Mouse (Mus musculus): Measurements from ENCODE around the gene Pml. TPM values are rescaled to one million over a fixed set of nuclear protein-coding genes. Genes with fewer than 3 reads are reported as not detected.
"Not testable (repeated sequence)": the region's sequence is repeated elsewhere in the genome, so short reads cannot be mapped to it uniquely, and the experiment has no call there.

Gene Pml
- total and polyA plus RNA-seq, 3 experiments = 22.3 to 217 (median 108) TPM

GRCm38 (mm10) chr9:58255704-58256685 lies 6.4 kb upstream of the Pml start:
- Histone ChIP-seq H3K4me1 (ENCODE audit: insufficient read depth, low read depth, low read length) (peaks cover 42% of the 10 kb centered on the region), H3K27me3 (ENCODE audit: insufficient read depth, low read length) (no peaks in the 10 kb centered on the region), H3K9me3 (replicated peaks) (no peaks in the 10 kb centered on the region), H3K36me3 (replicated peaks) (peaks cover 57% of the 10 kb centered on the region), H3K4me3 (ENCODE audit: low read depth, low read length) (no peak overlapping the region)
- no peak for ATAC-seq (ENCODE audit: extremely low read depth, insufficient number of reproducible peaks, low FRiP score, poor library complexity, severe bottlenecking)
- TF ChIP-seq POLR2AphosphoS5 (IDR thresholded peaks at IDR 0.05; ENCODE audit: insufficient replicate concordance, low read depth, low read length) (no peak), GATA1 (IDR thresholded peaks at IDR 0.05; ENCODE audit: borderline replicate concordance, low read length) (no peak), CTCF (IDR thresholded peaks at IDR 0.05; ENCODE audit: low read depth, low read length) (no peak), TAL1 (conservative IDR thresholded peaks at IDR 0.05; ENCODE audit: low read depth, low read length) (no peak), GATA2 (IDR thresholded peaks at IDR 0.05; ENCODE audit: borderline replicate concordance, low read depth, low read length) (no peak)
- no peak for DNase-seq (ENCODE audit: low spot score)

GRCm38 (mm10) chr9:58255105-58255504 lies 5.5 kb upstream of the Pml start:
- Histone ChIP-seq H3K4me1 (ENCODE audit: insufficient read depth, low read depth, low read length) (peaks cover 49% of the 10 kb centered on the region), H3K36me3 (replicated peaks) (peaks cover 48% of the 10 kb centered on the region), H3K27me3 (ENCODE audit: insufficient read depth, low read length) (no peaks in the 10 kb centered on the region), H3K9me3 (replicated peaks) (no peaks in the 10 kb centered on the region), H3K4me3 (ENCODE audit: low read depth, low read length) (no peak overlapping the region)
- TF ChIP-seq CTCF (IDR thresholded peaks at IDR 0.05; ENCODE audit: low read depth, low read length) = no peak
- no peak for TF ChIP-seq TAL1 (conservative IDR thresholded peaks at IDR 0.05; ENCODE audit: low read depth, low read length)
- TF ChIP-seq POLR2AphosphoS5 (IDR thresholded peaks at IDR 0.05; ENCODE audit: insufficient replicate concordance, low read depth, low read length) = no peak
- no peak for TF ChIP-seq GATA1 (IDR thresholded peaks at IDR 0.05; ENCODE audit: borderline replicate concordance, low read length)
- no peak for TF ChIP-seq GATA2 (IDR thresholded peaks at IDR 0.05; ENCODE audit: borderline replicate concordance, low read depth, low read length)
- DNase-seq (ENCODE audit: low spot score) (no peak), ATAC-seq (ENCODE audit: extremely low read depth, insufficient number of reproducible peaks, low FRiP score, poor library complexity, severe bottlenecking) (no peak)

- H3K4me1 ChIP-seq (ENCODE audit: insufficient read depth, low read depth, low read length) = peaks cover 55% of the 10 kb centered on the region
- H3K27me3 ChIP-seq (ENCODE audit: insufficient read depth, low read length); ATAC-seq (ENCODE audit: extremely low read depth, insufficient number of reproducible peaks, low FRiP score, poor library complexity, severe bottlenecking); DNase-seq (ENCODE audit: low spot score); H3K9me3 ChIP-seq (replicated peaks): not testable (repeated sequence)
- peaks cover 36% of the 10 kb centered on the region for H3K36me3 ChIP-seq (replicated peaks)
- peak overlapping the region; percentile 77 for H3K4me3 ChIP-seq (ENCODE audit: low read depth, low read length)
Observed at GRCm38 (mm10) chr9:58253805-58254122, 4.2 kb upstream of the Pml start.

GRCm38 (mm10) chr9:58253033-58253804 lies 3.6 kb upstream of the Pml start, which contains the start of gene Stoml1:
Gene Stoml1, plus strand, starts transcription at chr9:58253164.
- peaks cover 31% of the 10 kb centered on the region for H3K36me3 ChIP-seq (replicated peaks)
- H3K4me1 ChIP-seq (ENCODE audit: insufficient read depth, low read depth, low read length) = peaks cover 60% of the 10 kb centered on the region
- no peaks in the 10 kb centered on the region for H3K27me3 ChIP-seq (ENCODE audit: insufficient read depth, low read length)
- H3K4me3 ChIP-seq (ENCODE audit: low read depth, low read length) = peak within 1 kb of the TSS; percentile 77
- no peaks in the 10 kb centered on the region for H3K9me3 ChIP-seq (replicated peaks)
- ATAC-seq (ENCODE audit: extremely low read depth, insufficient number of reproducible peaks, low FRiP score, poor library complexity, severe bottlenecking) (peak; percentile 91), DNase-seq (ENCODE audit: low spot score) (peak; percentile 88)
- TF ChIP-seq GATA2 (IDR thresholded peaks at IDR 0.05; ENCODE audit: borderline replicate concordance, low read depth, low read length) (no peak), CTCF (IDR thresholded peaks at IDR 0.05; ENCODE audit: low read depth, low read length) (peak; percentile 74)

- not testable (repeated sequence) for H3K27me3 ChIP-seq (ENCODE audit: insufficient read depth, low read length); H3K4me3 ChIP-seq (ENCODE audit: low read depth, low read length); H3K9me3 ChIP-seq (replicated peaks); ATAC-seq (ENCODE audit: extremely low read depth, insufficient number of reproducible peaks, low FRiP score, poor library complexity, severe bottlenecking); DNase-seq (ENCODE audit: low spot score)
- H3K36me3 ChIP-seq (replicated peaks) = peaks cover 16% of the 10 kb centered on the region
- peaks cover 58% of the 10 kb centered on the region for H3K4me1 ChIP-seq (ENCODE audit: insufficient read depth, low read depth, low read length)
Observed at GRCm38 (mm10) chr9:58250730-58251129, 1.1 kb upstream of the Pml start.

- no peaks in the 10 kb centered on the region for H3K27me3 ChIP-seq (ENCODE audit: insufficient read depth, low read length)
- DNase-seq (ENCODE audit: low spot score) (no peak), ATAC-seq (ENCODE audit: extremely low read depth, insufficient number of reproducible peaks, low FRiP score, poor library complexity, severe bottlenecking) (no peak)
- peaks cover 15% of the 10 kb centered on the region for H3K36me3 ChIP-seq (replicated peaks)
- H3K4me1 ChIP-seq (ENCODE audit: insufficient read depth, low read depth, low read length) = peaks cover 55% of the 10 kb centered on the region
- peak overlapping the region; percentile 71; the same call in 1 of the 2 replicates for H3K4me3 ChIP-seq (ENCODE audit: low read depth, low read length)
- TF ChIP-seq GATA2 (IDR thresholded peaks at IDR 0.05; ENCODE audit: borderline replicate concordance, low read depth, low read length) (no peak), TAL1 (conservative IDR thresholded peaks at IDR 0.05; ENCODE audit: low read depth, low read length) (no peak), POLR2AphosphoS5 (IDR thresholded peaks at IDR 0.05; ENCODE audit: insufficient replicate concordance, low read depth, low read length) (no peak), GATA1 (IDR thresholded peaks at IDR 0.05; ENCODE audit: borderline replicate concordance, low read length) (no peak), CTCF (IDR thresholded peaks at IDR 0.05; ENCODE audit: low read depth, low read length) (no peak)
- no peaks in the 10 kb centered on the region for H3K9me3 ChIP-seq (replicated peaks)
Observed at GRCm38 (mm10) chr9:58250322-58250721, 736 bp upstream of the Pml start.

All from G1E (cell line).